Mouse (Mus musculus): ENCODE results near the gene Gys1.
A peak's percentile ranks its signal among the peaks of the same experiment; 100 is the strongest.

GRCm38 (mm10) chr7:45451344-45451982 lies 16.8 kb downstream of the Gys1 start:
- peak; percentile 87; the same call in 1 of the 2 replicates for TF ChIP-seq CTCF (IDR thresholded peaks at IDR 0.05; ENCODE audit: extremely low read depth, insufficient read depth, insufficient read length, insufficient replicate concordance)
- no peak for TF ChIP-seq POLR2A (IDR thresholded peaks at IDR 0.05; ENCODE audit: low read depth, low read length)
